Mouse (Mus musculus) spleen, adult 12 weeks (tissue): ENCODE results near the gene Rfxank.

ENCODE experiments used
- DNase-seq: peaks from one replicate; pipeline ENCODE4 v3.0.0; 2022; ENCODE audit warnings: low spot score

The Rfxank gene

DNA sequence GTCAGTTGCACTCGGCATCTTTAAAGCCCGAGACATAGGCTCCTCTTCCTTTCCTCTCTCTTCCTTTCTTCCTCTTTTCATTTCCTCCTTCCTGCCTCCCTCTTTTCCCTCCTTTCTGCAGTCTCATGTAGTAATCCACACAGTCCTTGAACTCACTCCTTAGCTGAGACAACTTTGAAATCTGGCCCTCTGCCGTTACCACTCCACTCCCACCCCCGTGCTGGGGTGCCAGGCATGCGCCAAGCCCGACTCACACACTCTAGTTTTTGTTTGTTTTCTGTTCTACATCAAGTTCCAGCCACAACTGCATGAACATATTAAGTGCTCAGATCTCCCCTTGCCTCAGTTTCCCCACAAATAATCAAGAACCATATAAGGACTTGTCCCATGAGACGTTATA, 34.0 kb downstream of the Rfxank start:
- DNase-seq = no peak

DNA sequence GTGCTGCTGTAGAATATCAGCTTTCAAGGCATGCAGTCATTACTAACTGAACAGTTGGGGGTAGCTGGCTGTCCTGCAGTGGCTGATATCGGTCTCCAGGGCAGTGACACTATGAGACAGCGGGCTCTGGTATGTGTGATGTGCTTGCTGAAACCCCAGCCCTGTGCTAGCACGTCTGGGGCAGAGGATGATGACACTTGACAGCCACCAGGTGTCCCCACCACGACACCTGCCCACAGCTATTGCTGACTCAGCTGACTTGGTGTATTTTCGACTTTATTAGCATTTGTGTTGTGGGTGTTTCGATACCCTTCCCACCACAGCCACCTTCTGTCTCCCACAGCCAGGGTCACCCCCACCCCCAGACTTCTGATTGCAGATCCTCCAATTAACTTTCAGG, 34.4 kb downstream of the Rfxank start:
- DNase-seq = no peak

DNA sequence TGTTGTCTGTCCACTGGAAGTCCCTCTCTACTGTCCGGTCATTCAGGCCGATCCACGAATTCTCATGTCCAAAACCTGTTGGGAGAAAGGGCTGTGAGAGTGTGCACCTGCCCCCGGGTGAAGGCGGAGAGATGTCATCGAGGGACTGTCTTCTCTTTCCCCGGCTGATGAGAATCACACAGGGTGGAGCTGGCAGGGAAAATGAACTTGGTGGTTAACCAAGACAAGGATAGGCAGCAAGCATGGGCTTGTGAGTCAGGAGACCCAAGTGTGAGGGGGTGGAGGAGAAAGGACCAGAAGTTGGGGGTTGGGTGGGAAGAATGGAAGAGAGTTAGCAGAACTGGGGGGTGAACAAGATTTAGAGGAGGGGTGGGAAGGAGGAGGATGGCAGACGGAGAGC, 38.7 kb downstream of the Rfxank start:
- DNase-seq = no peak

DNA sequence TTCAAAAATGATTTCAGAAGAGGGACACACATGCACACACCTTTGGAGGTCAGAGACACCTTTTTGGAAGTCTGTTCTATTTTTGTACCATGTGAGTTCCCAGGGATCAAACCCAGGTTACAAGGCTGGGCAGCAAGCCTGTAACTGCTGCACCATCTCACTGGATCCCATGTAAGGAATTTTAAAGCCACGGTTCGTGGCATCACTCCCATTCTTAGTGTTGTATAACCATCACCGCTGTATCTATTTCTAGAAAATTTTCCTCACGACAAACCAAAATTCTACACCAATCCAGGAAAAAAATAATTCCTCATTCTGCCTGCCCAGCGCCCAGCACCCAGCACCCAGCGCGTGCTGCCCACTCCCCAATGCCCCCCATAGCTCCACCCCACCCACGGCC, 39.7 kb downstream of the Rfxank start:
- no peak for DNase-seq

DNA sequence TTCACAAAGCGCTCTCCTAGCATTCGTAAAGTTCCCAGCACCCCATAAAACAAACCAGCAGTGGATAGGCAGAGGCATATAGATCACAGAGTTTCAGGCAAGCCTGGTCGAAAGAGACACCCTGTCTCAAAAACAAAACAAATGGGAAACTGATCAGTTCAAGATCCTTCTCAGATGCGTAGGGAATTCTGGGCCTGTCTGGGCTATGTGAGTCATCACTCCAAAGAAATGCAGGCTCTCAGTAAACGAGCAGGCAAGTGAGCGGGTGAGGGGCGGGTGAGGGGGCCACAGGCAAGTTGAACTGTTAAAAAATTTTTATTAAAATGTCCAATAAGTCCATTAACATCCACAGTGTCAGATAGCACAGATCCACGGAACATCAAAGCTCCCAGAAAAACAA, 46.2 kb downstream of the Rfxank start:
- no peak for DNase-seq

DNA sequence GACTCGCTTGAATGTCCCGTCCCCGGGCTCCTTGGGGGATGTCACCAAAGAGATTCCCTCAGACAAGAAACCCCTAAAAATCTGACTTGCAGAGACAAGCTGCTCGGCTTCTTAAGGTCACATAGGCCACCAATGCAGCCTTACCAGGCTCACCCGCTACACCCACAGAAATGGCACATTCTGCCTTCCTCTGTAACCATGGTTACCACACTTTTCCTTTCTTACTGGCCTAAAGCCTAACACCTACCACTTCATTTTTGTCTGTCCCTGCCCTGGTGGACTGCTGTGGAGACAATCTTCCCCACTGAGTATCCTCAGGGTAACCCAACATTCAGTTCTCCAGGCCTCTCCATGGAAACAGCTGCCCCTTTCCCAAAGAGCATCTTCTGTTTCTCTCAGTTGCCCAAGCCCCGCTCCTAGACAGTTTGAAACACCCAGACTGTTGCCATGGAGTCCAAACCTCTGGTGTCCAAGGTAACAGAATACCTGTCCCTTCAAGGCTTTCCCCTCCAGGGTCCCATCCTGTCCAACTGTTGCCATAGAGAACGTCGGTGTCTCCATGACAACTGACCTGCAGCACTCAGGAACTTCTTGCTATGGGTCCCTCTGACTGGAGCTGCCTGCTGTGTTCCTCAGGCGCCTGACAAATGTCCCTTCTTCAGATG, 49.5 kb downstream of the Rfxank start:
- no peak for DNase-seq

DNA sequence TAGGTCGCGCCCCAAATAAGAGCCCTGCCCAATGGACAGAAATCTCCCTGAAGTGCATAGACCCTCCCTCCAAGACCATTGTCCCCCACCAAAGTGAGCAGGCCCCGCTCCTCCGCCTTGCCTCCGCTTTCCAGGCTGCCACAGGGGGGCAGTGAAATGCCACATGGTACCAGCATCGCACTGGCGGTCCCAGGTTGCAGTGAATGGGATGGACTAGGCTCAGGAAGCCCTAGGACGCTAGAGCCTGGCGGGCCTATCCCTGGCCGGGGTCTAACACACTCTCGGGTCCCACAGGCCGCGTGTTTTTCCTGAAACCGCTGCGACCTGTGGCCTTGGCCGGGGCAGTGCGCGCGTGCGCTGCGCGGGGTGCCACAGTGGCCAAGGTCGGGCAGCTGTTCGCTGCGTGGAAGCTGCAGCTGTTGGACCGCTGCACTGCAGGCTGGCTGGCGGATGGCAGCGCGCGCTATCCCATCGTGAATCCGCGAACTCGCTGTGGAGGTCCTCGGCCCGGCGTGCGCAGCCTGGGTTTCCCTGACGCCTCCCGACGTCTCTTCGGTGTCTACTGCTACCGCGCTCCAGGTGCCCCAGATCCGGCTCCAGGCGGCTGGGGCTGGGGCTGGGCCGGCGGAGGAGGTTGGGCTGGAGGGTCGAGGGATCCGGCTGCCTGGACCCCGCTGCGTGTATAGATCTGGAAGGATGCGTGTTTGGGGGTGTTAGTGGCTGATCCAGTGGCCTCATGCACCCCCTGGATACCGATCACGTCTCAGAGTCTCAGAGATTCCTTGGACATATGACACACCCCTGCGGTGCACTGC, 50.9 kb downstream of the Rfxank start:
- DNase-seq = no peak

DNA sequence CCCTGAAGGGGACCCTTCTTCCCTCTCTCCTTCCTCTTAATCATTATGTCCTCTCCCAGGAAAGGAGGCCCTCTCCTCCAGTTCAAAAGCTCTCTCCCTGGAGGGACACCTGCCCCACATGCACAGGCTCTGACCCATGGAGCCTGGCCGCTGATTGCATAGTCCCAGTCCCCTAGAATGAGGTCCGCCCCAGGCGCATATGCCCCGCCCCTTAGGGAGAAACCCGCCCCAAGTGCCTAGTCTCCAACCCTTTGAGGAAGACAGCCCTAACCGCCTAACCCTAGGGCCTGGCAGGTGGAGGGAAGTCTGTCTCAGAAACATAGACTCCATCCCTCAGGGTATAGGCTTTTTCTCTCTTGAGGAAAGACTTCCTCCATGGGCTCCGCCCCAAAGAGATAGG, 51.7 kb downstream of the Rfxank start:
- no peak for DNase-seq

DNA sequence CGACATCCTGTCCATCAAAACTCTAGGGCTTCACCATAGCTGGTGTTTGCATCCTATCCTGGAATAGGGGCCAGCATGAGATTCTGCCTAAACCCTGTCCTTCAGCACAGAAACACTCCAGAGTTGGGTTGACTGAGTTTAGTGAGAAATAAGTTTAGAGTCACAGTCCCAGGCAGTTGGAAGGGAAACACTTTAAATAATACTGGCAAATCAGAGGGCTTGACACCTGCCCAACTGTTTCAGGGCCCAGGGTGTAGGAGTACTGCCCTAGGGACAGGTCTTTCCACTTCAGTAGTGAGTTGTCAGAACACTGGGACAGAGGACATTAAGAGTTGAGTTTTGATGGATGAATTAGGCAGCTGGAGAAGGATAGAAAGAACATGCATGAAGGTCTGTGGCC, 52.8 kb downstream of the Rfxank start:
- DNase-seq = no peak

DNA sequence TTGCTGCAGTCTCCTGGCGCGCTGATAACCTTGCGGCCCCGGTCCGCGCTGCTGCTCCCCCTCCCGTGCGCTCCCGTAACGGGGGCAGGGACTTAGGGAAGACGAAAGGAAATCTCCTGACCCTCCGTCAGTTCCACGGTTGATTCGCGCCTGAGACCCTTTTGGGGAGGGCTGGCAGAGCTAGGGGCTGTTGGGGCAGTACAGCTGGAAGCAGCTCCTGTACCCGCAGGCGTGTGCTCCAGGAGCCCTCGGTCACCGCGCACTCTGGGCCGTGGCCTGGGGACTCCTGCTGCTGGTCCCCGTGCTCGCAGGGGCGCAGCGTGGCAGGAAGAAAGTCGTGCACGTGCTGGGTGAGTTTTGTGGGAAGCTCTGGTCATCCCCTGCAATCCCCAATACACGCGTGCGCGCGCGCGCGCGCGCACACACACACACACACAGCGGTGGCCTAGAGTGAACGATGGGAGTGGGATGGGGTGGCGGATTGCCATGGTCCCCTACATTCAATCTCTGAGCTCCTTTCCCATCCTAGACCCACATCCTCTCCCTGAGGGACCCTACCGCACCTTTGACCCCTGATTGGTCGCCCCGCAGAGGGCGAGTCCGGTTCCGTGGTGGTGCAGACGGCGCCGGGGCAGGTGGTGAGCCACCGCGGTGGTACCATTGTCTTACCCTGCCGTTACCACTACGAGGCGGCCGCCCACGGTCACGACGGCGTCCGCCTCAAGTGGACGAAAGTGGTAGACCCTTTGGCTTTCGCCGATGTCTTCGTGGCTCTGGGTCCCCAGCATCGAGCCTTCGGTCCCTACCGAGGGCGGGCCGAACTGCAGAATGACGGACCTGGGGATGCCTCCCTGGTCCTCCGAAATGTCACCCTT, 54.5 kb downstream of the Rfxank start:
- no peak for DNase-seq

DNA sequence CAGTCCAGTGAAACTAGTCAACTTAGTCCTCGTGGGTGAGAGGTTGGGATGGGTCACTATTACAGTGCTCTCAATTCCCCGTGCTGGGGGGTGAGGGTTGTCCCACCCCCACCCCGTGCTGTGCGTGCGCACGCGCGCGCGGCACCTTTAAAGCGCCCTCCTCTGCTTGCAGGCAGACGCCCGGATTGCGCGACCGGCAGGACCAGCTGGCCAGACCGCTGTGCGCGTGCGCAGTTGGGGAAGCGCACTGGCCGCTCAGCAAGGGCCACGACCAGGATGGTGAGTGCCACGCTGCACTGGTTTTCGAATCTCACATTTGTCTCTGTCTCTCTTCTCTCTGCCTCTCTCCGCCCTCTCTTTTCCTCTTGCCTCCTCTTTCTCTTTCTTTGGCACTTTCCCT, 55.7 kb downstream of the Rfxank start, which contains the start of gene Hapln4:
Gene Hapln4, plus strand, starts transcription at position 173 of the 400 bp plus-strand sequence.
- no peak for DNase-seq

DNA sequence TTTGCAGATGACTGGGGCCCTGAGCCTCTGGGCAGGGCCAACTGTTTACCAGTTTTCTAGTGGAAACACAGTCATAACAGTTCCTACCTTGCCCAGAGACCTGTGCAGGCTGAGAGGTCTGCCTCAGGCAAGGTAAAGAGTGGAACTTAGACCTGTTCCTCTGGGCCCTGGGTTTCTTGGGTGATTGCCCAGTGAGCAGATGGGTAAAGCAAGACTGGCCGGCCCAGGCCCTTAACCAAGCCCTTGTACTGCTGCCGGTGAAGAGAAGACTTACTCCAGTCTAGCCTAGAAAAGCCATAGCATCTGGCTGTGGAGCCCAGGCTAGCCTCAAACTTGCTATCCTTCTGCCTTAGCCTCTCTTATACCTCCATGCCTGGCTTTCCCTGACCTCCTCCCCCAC, 57.0 kb downstream of the Rfxank start:
- DNase-seq = no peak
